Mouse (Mus musculus) cerebellum, adult 2 months (tissue): ENCODE measurements around the gene Zim1.

ENCODE experiments used
- CTCF ChIP-seq: fragments of 200-500 bp; IDR thresholded peaks from 2 replicates; pipeline ENCODE4 v1.5.1; 2011; ENCODE audit warnings: low read depth, mild to moderate bottlenecking, control low read depth, low read length, moderate library complexity, borderline replicate concordance; ENCODE audit not compliant: insufficient read depth
- POLR2A ChIP-seq: fragments of 200-500 bp; IDR thresholded peaks from 2 replicates; pipeline ENCODE4 v1.6.1; 2011; ENCODE audit warnings: low read length, control low read depth, borderline replicate concordance; ENCODE audit not compliant: insufficient read depth

DNA sequence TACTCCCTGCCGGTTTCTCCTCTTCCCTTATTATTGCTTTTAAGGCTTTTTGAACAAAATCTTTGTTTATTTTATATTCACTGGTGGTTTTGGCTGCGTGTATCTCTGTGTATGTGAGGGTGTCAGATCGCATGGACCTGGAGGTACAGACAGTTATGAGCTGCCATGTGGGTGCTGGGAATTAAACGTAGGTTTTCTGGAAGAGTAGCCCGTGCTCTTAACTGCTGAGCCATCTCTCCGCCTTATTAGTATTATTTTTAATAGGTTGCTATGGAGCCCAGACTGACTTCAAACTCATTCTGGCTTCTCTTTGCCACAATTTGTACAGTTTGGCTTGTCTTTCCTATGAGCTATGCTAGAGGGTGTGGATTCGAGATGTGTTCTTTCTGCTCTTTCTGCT lies 32.8 kb downstream of the Zim1 start:
- TF ChIP-seq CTCF (no peak), POLR2A (no peak)
